Mouse (Mus musculus): Measurements from ENCODE around the gene Tnks1bp1. TPM values are rescaled to one million over a fixed set of nuclear protein-coding genes. Genes with fewer than 3 reads are reported as not detected.
A peak's percentile ranks its signal among the peaks of the same experiment; 100 is the strongest.

Tnks1bp1 gene
- 6.0 and 6.5 TPM in 2 replicates for polyA plus RNA-seq (2015; fragmentation: Nextera tagmentation; extraction: Ambion mirVana)

GRCm38 (mm10) chr2:85047596-85048167 lies at the start of gene Tnks1bp1:
Tnks1bp1 (plus strand) TSS chr2:85048022.
- Histone ChIP-seq H3K27me3 (ENCODE audit: insufficient read depth, low read length) (no peaks in the 10 kb centered on the region), H3K36me3 (replicated peaks; ENCODE audit: insufficient read depth, low read length) (peaks cover 42% of the 10 kb centered on the region), H3K27ac (ENCODE audit: low read depth) (peak within 1 kb of the TSS; percentile 82), H3K9me3 (ENCODE audit: low read length) (no peaks in the 10 kb centered on the region), H3K4me3 (ENCODE audit: low read depth, low read length) (peak within 1 kb of the TSS; percentile 77), H3K4me2 (ENCODE audit: low read depth, low read length) (peak within 1 kb of the TSS; percentile 93), H3K4me1 (ENCODE audit: insufficient read depth) (peaks cover 25% of the 10 kb centered on the region), H3K9ac (replicated peaks) (peak within 1 kb of the TSS; percentile 70)
- DNase-seq (peak; percentile 97), ATAC-seq (peak; percentile 92)
- TF ChIP-seq EP300 (IDR thresholded peaks at IDR 0.05; ENCODE audit: low read depth): peak; percentile 54; the same call in 1 of the 2 replicates
- TF ChIP-seq CTCF (IDR thresholded peaks at IDR 0.05; ENCODE audit: low read depth): no peak
- 4% methylated on average over 42 of the region's 42 CpGs for WGBS (ENCODE audit: insufficient replicate concordance)

GRCm38 (mm10) chr2:84999486-85000181 lies 48.2 kb upstream of the Tnks1bp1 start:
- Histone ChIP-seq H3K27ac (ENCODE audit: low read depth) (peak overlapping the region; percentile 6; the same call in 1 of the 2 replicates), H3K4me2 (ENCODE audit: low read depth, low read length) (no peak overlapping the region; the same call in 1 of the 2 replicates), H3K36me3 (replicated peaks; ENCODE audit: insufficient read depth, low read length) (no peaks in the 10 kb centered on the region), H3K27me3 (ENCODE audit: insufficient read depth, low read length) (no peaks in the 10 kb centered on the region), H3K9ac (replicated peaks) (no peak overlapping the region), H3K4me3 (ENCODE audit: low read depth, low read length) (no peak overlapping the region), H3K4me1 (ENCODE audit: insufficient read depth) (peaks cover 37% of the 10 kb centered on the region), H3K9me3 (ENCODE audit: low read length) (no peaks in the 10 kb centered on the region)
- DNase-seq (no peak), ATAC-seq (no peak)
- no peak for TF ChIP-seq EP300 (IDR thresholded peaks at IDR 0.05; ENCODE audit: low read depth)
- TF ChIP-seq CTCF (IDR thresholded peaks at IDR 0.05; ENCODE audit: low read depth): no peak
- 71% methylated on average over 3 of the region's 3 CpGs for WGBS (ENCODE audit: insufficient replicate concordance)

GRCm38 (mm10) chr2:85001497-85001896 lies 46.3 kb upstream of the Tnks1bp1 start:
- DNase-seq (no peak), ATAC-seq (no peak)
- WGBS (ENCODE audit: insufficient replicate concordance): 72% methylated on average over 13 of the region's 13 CpGs
- Histone ChIP-seq H3K4me1 (ENCODE audit: insufficient read depth) (peaks cover 25% of the 10 kb centered on the region), H3K4me2 (ENCODE audit: low read depth, low read length) (no peak overlapping the region), H3K36me3 (replicated peaks; ENCODE audit: insufficient read depth, low read length) (no peaks in the 10 kb centered on the region), H3K27ac (ENCODE audit: low read depth) (no peak overlapping the region), H3K4me3 (ENCODE audit: low read depth, low read length) (no peak overlapping the region), H3K9me3 (ENCODE audit: low read length) (no peaks in the 10 kb centered on the region), H3K27me3 (ENCODE audit: insufficient read depth, low read length) (no peaks in the 10 kb centered on the region), H3K9ac (replicated peaks) (no peak overlapping the region)
- no peak for TF ChIP-seq EP300 (IDR thresholded peaks at IDR 0.05; ENCODE audit: low read depth)
- no peak for TF ChIP-seq CTCF (IDR thresholded peaks at IDR 0.05; ENCODE audit: low read depth)

- Histone ChIP-seq H3K4me3 (ENCODE audit: low read depth, low read length) (no peak overlapping the region), H3K27me3 (ENCODE audit: insufficient read depth, low read length) (no peaks in the 10 kb centered on the region), H3K4me2 (ENCODE audit: low read depth, low read length) (no peak overlapping the region), H3K9ac (replicated peaks) (no peak overlapping the region), H3K27ac (ENCODE audit: low read depth) (no peak overlapping the region), H3K4me1 (ENCODE audit: insufficient read depth) (peaks cover 25% of the 10 kb centered on the region), H3K36me3 (replicated peaks; ENCODE audit: insufficient read depth, low read length) (no peaks in the 10 kb centered on the region), H3K9me3 (ENCODE audit: low read length) (no peaks in the 10 kb centered on the region)
- ATAC-seq (no peak), DNase-seq (no peak)
- TF ChIP-seq CTCF (IDR thresholded peaks at IDR 0.05; ENCODE audit: low read depth) (no peak), EP300 (IDR thresholded peaks at IDR 0.05; ENCODE audit: low read depth) (no peak)
- 83% methylated on average over 8 of the region's 8 CpGs for WGBS (ENCODE audit: insufficient replicate concordance)
Observed at GRCm38 (mm10) chr2:85002575-85002974, 45.2 kb upstream of the Tnks1bp1 start.

- 74% methylated on average over 4 of the region's 4 CpGs for WGBS (ENCODE audit: insufficient replicate concordance)
- ATAC-seq: no peak
- Histone ChIP-seq H3K36me3 (replicated peaks; ENCODE audit: insufficient read depth, low read length) (no peaks in the 10 kb centered on the region), H3K4me3 (ENCODE audit: low read depth, low read length) (no peak overlapping the region), H3K27ac (ENCODE audit: low read depth) (no peak overlapping the region), H3K4me2 (ENCODE audit: low read depth, low read length) (no peak overlapping the region), H3K9me3 (ENCODE audit: low read length) (no peaks in the 10 kb centered on the region), H3K4me1 (ENCODE audit: insufficient read depth) (peaks cover 25% of the 10 kb centered on the region), H3K27me3 (ENCODE audit: insufficient read depth, low read length) (no peaks in the 10 kb centered on the region), H3K9ac (replicated peaks) (no peak overlapping the region)
- DNase-seq: no peak
- TF ChIP-seq CTCF (IDR thresholded peaks at IDR 0.05; ENCODE audit: low read depth) (no peak), EP300 (IDR thresholded peaks at IDR 0.05; ENCODE audit: low read depth) (no peak)
Observed at GRCm38 (mm10) chr2:85004341-85004740, 43.5 kb upstream of the Tnks1bp1 start.

GRCm38 (mm10) chr2:85006600-85006999 lies 41.2 kb upstream of the Tnks1bp1 start:
- WGBS (ENCODE audit: insufficient replicate concordance): 64% methylated on average over 7 of the region's 7 CpGs
- Histone ChIP-seq H3K27me3 (ENCODE audit: insufficient read depth, low read length) (no peaks in the 10 kb centered on the region), H3K4me3 (ENCODE audit: low read depth, low read length) (no peak overlapping the region), H3K27ac (ENCODE audit: low read depth) (peak overlapping the region; percentile 32; the same call in 1 of the 2 replicates), H3K4me1 (ENCODE audit: insufficient read depth) (peaks cover 20% of the 10 kb centered on the region), H3K36me3 (replicated peaks; ENCODE audit: insufficient read depth, low read length) (no peaks in the 10 kb centered on the region), H3K9ac (replicated peaks) (no peak overlapping the region), H3K9me3 (ENCODE audit: low read length) (no peaks in the 10 kb centered on the region), H3K4me2 (ENCODE audit: low read depth, low read length) (no peak overlapping the region)
- DNase-seq: no peak
- peak; percentile 26 for ATAC-seq
- TF ChIP-seq EP300 (IDR thresholded peaks at IDR 0.05; ENCODE audit: low read depth): no peak
- TF ChIP-seq CTCF (IDR thresholded peaks at IDR 0.05; ENCODE audit: low read depth): no peak
